Mouse (Mus musculus): ENCODE measurements around the gene E2f8.

- TF ChIP-seq CTCF (conservative IDR thresholded peaks at IDR 0.05; ENCODE audit: low read length) (no peak), POU5F1 (IDR thresholded peaks at IDR 0.05; ENCODE audit: borderline replicate concordance, low read length) (no peak)
Measured at GRCm38 (mm10) chr7:48888751-48889150, 7.4 kb upstream of the E2f8 start.
